ENCODE assay signal across 25 mouse cellular contexts in the genomic region with DNA sequence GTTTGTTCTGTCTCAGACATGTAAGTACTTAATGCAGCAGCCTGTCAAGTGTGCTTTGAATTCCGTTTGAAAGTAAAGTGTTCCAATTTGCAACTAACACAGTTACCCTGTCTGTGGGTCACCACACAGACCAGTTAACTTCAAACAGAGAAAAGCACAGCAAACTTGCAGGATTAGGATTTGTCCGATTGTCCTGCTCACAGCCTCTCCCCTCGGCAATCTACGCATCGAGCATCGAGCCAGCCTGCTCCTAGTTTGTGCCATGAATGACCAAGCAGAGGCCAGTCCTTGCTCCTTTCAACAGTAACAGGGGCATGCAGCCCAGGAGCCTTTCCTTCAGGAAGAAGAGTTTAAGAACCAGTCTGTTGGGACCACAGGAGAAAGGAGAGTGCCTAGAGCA. TPM values are rescaled to one million over a fixed set of nuclear protein-coding genes. Genes with fewer than 3 reads are reported as not detected.
"Had no signal": no experiment of that assay in that cellular context is flagged by ENCODE, and none has a peak within 500 bp of the region (broad histone marks: within the 10 kb centered on the region; RNA-seq: fewer than 3 reads in every experiment).

No protein-coding gene starts in this region.

- DNase-seq: kidney, adult 8-10 months; kidney, postnatal 10 days; kidney, postnatal 36 days; layer of hippocampus, postnatal 36 days; lung, adult 2 months; lung, postnatal 36 days; right cerebral cortex, adult 18-20 months; right cerebral cortex, postnatal 14 days; right cerebral cortex, postnatal 4 days; thymus, adult 2 months; thymus, postnatal 14 days; thymus, postnatal 4 days had no signal

- H3K9me3 ChIP-seq: kidney, embryonic 15.5 days; limb, embryonic 12.5 days; limb, embryonic 15.5 days; liver, embryonic 12.5 days; liver, embryonic 15.5 days; midbrain, embryonic 10.5 days; midbrain, embryonic 15.5 days; neural tube, embryonic 12.5 days; neural tube, embryonic 15.5 days had no signal

- H3K36me3 ChIP-seq: kidney, embryonic 15.5 days; limb, embryonic 12.5 days; limb, embryonic 15.5 days; liver, embryonic 12.5 days; liver, embryonic 15.5 days; midbrain, embryonic 10.5 days; midbrain, embryonic 15.5 days; neural tube, embryonic 12.5 days; neural tube, embryonic 15.5 days had no signal

- H3K4me1 ChIP-seq: liver, embryonic 15.5 days had no signal

- H3K4me3 ChIP-seq: kidney, embryonic 15.5 days; left cerebral cortex, adult 2 months; limb, embryonic 12.5 days; limb, embryonic 15.5 days; liver, embryonic 12.5 days; liver, embryonic 15.5 days; megakaryocyte, embryonic 14.5 days; midbrain, embryonic 10.5 days; midbrain, embryonic 15.5 days; neural tube, embryonic 12.5 days; neural tube, embryonic 15.5 days had no signal

- H3K27ac ChIP-seq: kidney, embryonic 15.5 days; left cerebral cortex, adult 2 months; limb, embryonic 12.5 days; limb, embryonic 15.5 days; liver, embryonic 12.5 days; liver, embryonic 15.5 days; midbrain, embryonic 10.5 days; midbrain, embryonic 15.5 days; neural tube, embryonic 12.5 days; neural tube, embryonic 15.5 days; stomach, postnatal 0 days had no signal

- H3K4me2 ChIP-seq: kidney, embryonic 15.5 days; limb, embryonic 12.5 days; limb, embryonic 15.5 days; liver, embryonic 12.5 days; liver, embryonic 15.5 days; midbrain, embryonic 15.5 days; neural tube, embryonic 12.5 days; neural tube, embryonic 15.5 days had no signal

- H3K9ac ChIP-seq: kidney, embryonic 15.5 days; limb, embryonic 12.5 days; limb, embryonic 15.5 days; liver, embryonic 12.5 days; liver, embryonic 15.5 days; midbrain, embryonic 15.5 days; neural tube, embryonic 12.5 days; neural tube, embryonic 15.5 days had no signal

- ATAC-seq: liver, embryonic 12.5 days; midbrain, embryonic 15.5 days had no signal

RNA-seq across cellular contexts. Expression of a gene that starts 15.0 kb away (rescaled TPM):
- polyA plus RNA-seq: liver, embryonic 12.5 days; liver, embryonic 15.5 days; stomach, embryonic 14.5 days; stomach, postnatal 0 days had no signal
